22 mouse cellular contexts compared by ENCODE assay signal in genomic region chr12:49233524-49234306, GRCm38 (mm10).
A peak's percentile ranks its signal among the peaks of the same experiment; 100 is the strongest.
DNase-seq lines count a peak whose midpoint lies in the region; ATAC-seq and TF ChIP-seq lines count a peak whose summit lies in the region.
"Had no signal": no experiment of that assay in that cellular context is flagged by ENCODE, and none has a peak within 500 bp of the region (broad histone marks: within the 10 kb centered on the region; RNA-seq: fewer than 3 reads in every experiment).

No protein-coding gene starts in this region.

- no peak for TF ChIP-seq CTCF in lung, adult 2 months (IDR thresholded peaks at IDR 0.05; ENCODE audit: insufficient read depth, low read length)

- peak; percentile 66 for DNase-seq in R1 (ENCODE audit: low read depth, low spot score)
- DNase-seq in intestine, embryonic 14.5 days (ENCODE audit: low spot score), result no peak
- no peak for DNase-seq in gastrocnemius, postnatal 25 days
- no peak for DNase-seq in embryonic facial prominence, embryonic 10.5 days (ENCODE audit: low spot score)
- no peak for DNase-seq in lung, adult 2 months
- DNase-seq: adrenal gland, adult 2 months; adrenal gland, postnatal 10 days; adrenal gland, postnatal 25 days; cerebellum, adult 11 months; cerebellum, adult 18-20 months; cerebellum, adult 8-10 months; cerebellum, adult 9-11 months; cerebellum, postnatal 14 days; cerebellum, postnatal 36 days; embryo, embryonic 11 days had no signal

- no peaks in the 10 kb centered on the region for H3K36me3 ChIP-seq in intestine, embryonic 14.5 days (ENCODE audit: control insufficient read depth, insufficient read depth, low read length)
- H3K36me3 ChIP-seq in intestine, embryonic 16.5 days (ENCODE audit: control insufficient read depth, insufficient read depth, low read length), result no peaks in the 10 kb centered on the region
- no peaks in the 10 kb centered on the region for H3K36me3 ChIP-seq in embryonic facial prominence, embryonic 10.5 days (replicated peaks)
- H3K36me3 ChIP-seq: embryonic facial prominence, embryonic 12.5 days; forebrain, embryonic 12.5 days had no signal

- H3K4me2 ChIP-seq in intestine, embryonic 14.5 days (ENCODE audit: low read length), result no peak overlapping the region
- H3K4me2 ChIP-seq in intestine, embryonic 16.5 days (ENCODE audit: low read depth, low read length), result no peak overlapping the region
- H3K4me2 ChIP-seq: embryonic facial prominence, embryonic 12.5 days; forebrain, embryonic 12.5 days had no signal

- no peaks in the 10 kb centered on the region for H3K27me3 ChIP-seq in intestine, embryonic 14.5 days (replicated peaks; ENCODE audit: control insufficient read depth, insufficient read depth, low read length)
- no peaks in the 10 kb centered on the region for H3K27me3 ChIP-seq in intestine, embryonic 16.5 days (replicated peaks; ENCODE audit: control insufficient read depth, insufficient read depth, low read length)
- H3K27me3 ChIP-seq in embryonic facial prominence, embryonic 10.5 days (replicated peaks; ENCODE audit: low read depth, poor library complexity, severe bottlenecking), result no peaks in the 10 kb centered on the region
- H3K27me3 ChIP-seq: CH12.LX; embryonic facial prominence, embryonic 12.5 days; forebrain, embryonic 12.5 days had no signal

- H3K4me1 ChIP-seq in intestine, embryonic 14.5 days (replicated peaks; ENCODE audit: control insufficient read depth, insufficient read depth, low read length), result no peaks in the 10 kb centered on the region
- no peaks in the 10 kb centered on the region for H3K4me1 ChIP-seq in intestine, embryonic 16.5 days (ENCODE audit: control insufficient read depth, insufficient read depth, low read length)
- H3K4me1 ChIP-seq in embryonic facial prominence, embryonic 10.5 days, result no peaks in the 10 kb centered on the region
- H3K4me1 ChIP-seq in lung, adult 2 months (ENCODE audit: control insufficient read depth, insufficient read depth, low read length), result no peaks in the 10 kb centered on the region
- H3K4me1 ChIP-seq: embryonic facial prominence, embryonic 12.5 days; forebrain, embryonic 12.5 days had no signal

- no peaks in the 10 kb centered on the region for H3K9me3 ChIP-seq in intestine, embryonic 14.5 days (ENCODE audit: control insufficient read depth, low read length)
- no peaks in the 10 kb centered on the region for H3K9me3 ChIP-seq in intestine, embryonic 16.5 days (ENCODE audit: control insufficient read depth, low read length)
- H3K9me3 ChIP-seq in embryonic facial prominence, embryonic 10.5 days, result no peaks in the 10 kb centered on the region
- H3K9me3 ChIP-seq: embryonic facial prominence, embryonic 12.5 days; forebrain, embryonic 12.5 days had no signal

- no peak overlapping the region for H3K4me3 ChIP-seq in intestine, embryonic 14.5 days (ENCODE audit: low read depth, low read length)
- no peak overlapping the region for H3K4me3 ChIP-seq in intestine, embryonic 16.5 days (ENCODE audit: low read length)
- no peak overlapping the region for H3K4me3 ChIP-seq in embryonic facial prominence, embryonic 10.5 days
- H3K4me3 ChIP-seq in lung, adult 2 months (replicated peaks; ENCODE audit: extremely low read depth, low read depth, low read length), result no peak overlapping the region
- H3K4me3 ChIP-seq: embryonic facial prominence, embryonic 12.5 days; forebrain, embryonic 12.5 days had no signal

- TF ChIP-seq POLR2A in lung, adult 2 months (IDR thresholded peaks at IDR 0.05; ENCODE audit: borderline replicate concordance, extremely low read depth, low read depth, low read length), result no peak

- no peak overlapping the region for H3K9ac ChIP-seq in intestine, embryonic 14.5 days (ENCODE audit: low read length)
- no peak overlapping the region for H3K9ac ChIP-seq in intestine, embryonic 16.5 days (ENCODE audit: low read depth, low read length)
- H3K9ac ChIP-seq: embryonic facial prominence, embryonic 12.5 days; forebrain, embryonic 12.5 days had no signal

- H3K27ac ChIP-seq in intestine, embryonic 14.5 days (ENCODE audit: low read depth), result no peak overlapping the region
- H3K27ac ChIP-seq in intestine, embryonic 16.5 days (ENCODE audit: low read length), result no peak overlapping the region
- no peak overlapping the region for H3K27ac ChIP-seq in embryonic facial prominence, embryonic 10.5 days (replicated peaks)
- H3K27ac ChIP-seq: embryonic facial prominence, embryonic 12.5 days; forebrain, embryonic 12.5 days had no signal

- peak; percentile 60; the same call in 1 of the 2 replicates for ATAC-seq in intestine, embryonic 14.5 days (replicated peaks; ENCODE audit: low FRiP score, low TSS enrichment, low read depth)
- ATAC-seq in intestine, embryonic 16.5 days, result peak; percentile 86
- no peak for ATAC-seq in CD4-positive, CD25-positive, alpha-beta regulatory T cell, adult 4 months
- ATAC-seq: forebrain, embryonic 14.5 days; forebrain, embryonic 16.5 days had no signal

- 72% methylated on average over 5 of the region's 5 CpGs for WGBS in intestine, embryonic 14.5 days
- WGBS in intestine, embryonic 16.5 days, result 70% methylated on average over 5 of the region's 5 CpGs
- WGBS in embryonic facial prominence, embryonic 10.5 days, result 83% methylated on average over 5 of the region's 5 CpGs
- 76% methylated on average over 5 of the region's 5 CpGs for WGBS in lung, adult 2 months
